Mouse (Mus musculus) cortical plate, adult 2 months (tissue): ENCODE measurements around the gene Cyth1. TPM values are rescaled to one million over a fixed set of nuclear protein-coding genes. Genes with fewer than 3 reads are reported as not detected.

Experiments used
- H3K27ac ChIP-seq: fragments of 200-500 bp; 2 replicates; pipeline ENCODE4 v1.5.1; 2012; ENCODE audit warnings: low read length, control low read depth, inconsistent platforms; ENCODE audit not compliant: insufficient read depth
- H3K4me1 ChIP-seq: fragments of 200-500 bp; 2 replicates; pipeline ENCODE4 v1.6.1; 2011; ENCODE audit warnings: low read length; ENCODE audit not compliant: control insufficient read depth, insufficient read depth
- H3K4me3 ChIP-seq: fragments of 200-500 bp; 2 replicates; pipeline ENCODE4 v1.5.1; 2011; ENCODE audit warnings: mild to moderate bottlenecking, low read length, control low read depth; ENCODE audit not compliant: insufficient read depth
- CTCF ChIP-seq: fragments of 200-500 bp; IDR thresholded peaks from 2 replicates; pipeline ENCODE4 v1.5.1; 2011; ENCODE audit warnings: mild to moderate bottlenecking, control low read depth, low read length; ENCODE audit not compliant: insufficient read depth; ENCODE audit errors: extremely low read depth
- POLR2A ChIP-seq: fragments of 200-500 bp; IDR thresholded peaks from 2 replicates; pipeline ENCODE4 v1.6.1; 2011; ENCODE audit warnings: mild to moderate bottlenecking, low read length, control low read depth; ENCODE audit not compliant: insufficient read depth; ENCODE audit errors: extremely low read depth
- polyA plus RNA-seq: library from polyadenylated mRNA; depleted of rRNA; stranded (reverse); fragments of >200 nt; gene quantifications from 2 replicates; pipeline ENCODE4 v1.2.3, GENCODE M21; 2012; rRNA removed

Cyth1 gene
- polyA plus RNA-seq = 69.2 and 80.3 TPM in 2 replicates

- Histone ChIP-seq H3K4me3 (peak within 1 kb of the TSS; percentile 80), H3K27ac (peak within 1 kb of the TSS; percentile 86), H3K4me1 (no peaks in the 10 kb centered on the region; the same call in 1 of the 2 replicates)
- TF ChIP-seq POLR2A (peak; percentile 45), CTCF (no peak)
These were observed at the start of gene Cyth1 for GRCm38 (mm10) chr11:118248150-118249011. Cyth1 (minus strand) TSS chr11:118248592.

GRCm38 (mm10) chr11:118297967-118298366 is 49.6 kb upstream of the Cyth1 start:
- no peak overlapping the region for H3K4me3 ChIP-seq
- H3K4me1 ChIP-seq = no peaks in the 10 kb centered on the region
- 0 out of 2 replicates have a peak, but pooled peaks have one; percentile 5 for TF ChIP-seq CTCF
- no peak for TF ChIP-seq POLR2A
- no peak overlapping the region for H3K27ac ChIP-seq

GRCm38 (mm10) chr11:118295026-118295425 is 46.6 kb upstream of the Cyth1 start:
- no peaks in the 10 kb centered on the region for H3K4me1 ChIP-seq
- no peak overlapping the region for H3K4me3 ChIP-seq
- no peak overlapping the region for H3K27ac ChIP-seq
- no peak for TF ChIP-seq POLR2A
- no peak for TF ChIP-seq CTCF

- no peak overlapping the region for H3K4me3 ChIP-seq
- TF ChIP-seq CTCF = no peak
- no peak for TF ChIP-seq POLR2A
- no peak overlapping the region for H3K27ac ChIP-seq
- H3K4me1 ChIP-seq = peaks cover 4% of the 10 kb centered on the region; the same call in 1 of the 2 replicates
These were observed 44.3 kb upstream of the Cyth1 start for GRCm38 (mm10) chr11:118292671-118293070.

GRCm38 (mm10) chr11:118289999-118290889 is 41.9 kb upstream of the Cyth1 start, which contains the start of gene Usp36:
Usp36 (minus strand) TSS chr11:118290244.
- Histone ChIP-seq H3K4me3 (peak within 1 kb of the TSS; percentile 91), H3K4me1 (peaks cover 4% of the 10 kb centered on the region; the same call in 1 of the 2 replicates), H3K27ac (peak within 1 kb of the TSS; percentile 22; the same call in 1 of the 2 replicates)
- TF ChIP-seq CTCF (no peak), POLR2A (peak; percentile 99)

- H3K27ac ChIP-seq = peak overlapping the region; percentile 22; the same call in 1 of the 2 replicates
- TF ChIP-seq POLR2A (no peak), CTCF (no peak)
- H3K4me1 ChIP-seq = peaks cover 4% of the 10 kb centered on the region; the same call in 1 of the 2 replicates
- H3K4me3 ChIP-seq = peak overlapping the region; percentile 91
These were observed 41.2 kb upstream of the Cyth1 start for GRCm38 (mm10) chr11:118289562-118289961.

GRCm38 (mm10) chr11:118289037-118289511 is 40.7 kb upstream of the Cyth1 start:
- Histone ChIP-seq H3K27ac (peak overlapping the region; percentile 22; the same call in 1 of the 2 replicates), H3K4me1 (peaks cover 4% of the 10 kb centered on the region; the same call in 1 of the 2 replicates)

GRCm38 (mm10) chr11:118287573-118287972 is 39.2 kb upstream of the Cyth1 start:
- Histone ChIP-seq H3K4me1 (peaks cover 4% of the 10 kb centered on the region; the same call in 1 of the 2 replicates), H3K27ac (no peak overlapping the region)
- TF ChIP-seq POLR2A (no peak), CTCF (no peak)

More at GRCm38 (mm10) chr11:118289037-118289511, 40.7 kb upstream of the Cyth1 start:
- TF ChIP-seq CTCF (no peak), POLR2A (no peak)
- H3K4me3 ChIP-seq = peak overlapping the region; percentile 91

GRCm38 (mm10) chr11:118286434-118286833 is 38.0 kb upstream of the Cyth1 start:
- Histone ChIP-seq H3K4me1 (peaks cover 4% of the 10 kb centered on the region; the same call in 1 of the 2 replicates), H3K27ac (no peak overlapping the region), H3K4me3 (no peak overlapping the region)
- TF ChIP-seq POLR2A (no peak), CTCF (no peak)

More at GRCm38 (mm10) chr11:118287573-118287972, 39.2 kb upstream of the Cyth1 start:
- H3K4me3 ChIP-seq = no peak overlapping the region
